Mouse (Mus musculus): Measurements from ENCODE around the gene Ppp6r3. TPM values are rescaled to one million over a fixed set of nuclear protein-coding genes. Genes with fewer than 3 reads are reported as not detected.
A peak's percentile ranks its signal among the peaks of the same experiment; 100 is the strongest.
"Not testable (repeated sequence)": the region's sequence is repeated elsewhere in the genome, so short reads cannot be mapped to it uniquely, and the experiment has no call there.

Ppp6r3 gene
- total RNA-seq (2022) = 10 to 100 TPM; 67.3 to 84.8 (median 74.2) TPM

- peak; percentile 98 for DNase-seq (ENCODE audit: low spot score)
Measured at GRCm38 (mm10) chr19:3575632-3576384, at the start of gene Ppp6r3. Gene Ppp6r3 (minus strand): TSS chr19:3575749.

GRCm38 (mm10) chr19:3625111-3625510, 49.6 kb upstream of the Ppp6r3 start:
- DNase-seq (ENCODE audit: low spot score) = no peak

GRCm38 (mm10) chr19:3623824-3624223, 48.3 kb upstream of the Ppp6r3 start:
- peak; percentile 63 for DNase-seq (ENCODE audit: low spot score)

- no peak for DNase-seq (ENCODE audit: low spot score)
Measured at GRCm38 (mm10) chr19:3623294-3623693, 47.7 kb upstream of the Ppp6r3 start.

GRCm38 (mm10) chr19:3620871-3621270, 45.3 kb upstream of the Ppp6r3 start:
- no peak for DNase-seq (ENCODE audit: low spot score)

- DNase-seq (ENCODE audit: low spot score) = no peak
Measured at GRCm38 (mm10) chr19:3619359-3619758, 43.8 kb upstream of the Ppp6r3 start.

GRCm38 (mm10) chr19:3613991-3614390, 38.4 kb upstream of the Ppp6r3 start:
- no peak for DNase-seq (ENCODE audit: low spot score)

- no peak for DNase-seq (ENCODE audit: low spot score)
Measured at GRCm38 (mm10) chr19:3612534-3613273, 37.2 kb upstream of the Ppp6r3 start.

GRCm38 (mm10) chr19:3611730-3612129, 36.2 kb upstream of the Ppp6r3 start:
- no peak for DNase-seq (ENCODE audit: low spot score)

- DNase-seq (ENCODE audit: low spot score) = no peak
Measured at GRCm38 (mm10) chr19:3610886-3611285, 35.3 kb upstream of the Ppp6r3 start.

GRCm38 (mm10) chr19:3609826-3610225, 34.3 kb upstream of the Ppp6r3 start:
- no peak for DNase-seq (ENCODE audit: low spot score)

- no peak for DNase-seq (ENCODE audit: low spot score)
Measured at GRCm38 (mm10) chr19:3594316-3594715, 18.8 kb upstream of the Ppp6r3 start.

GRCm38 (mm10) chr19:3593379-3594055, 18.0 kb upstream of the Ppp6r3 start:
- no peak for DNase-seq (ENCODE audit: low spot score)

- no peak for DNase-seq (ENCODE audit: low spot score)
Measured at GRCm38 (mm10) chr19:3589968-3590367, 14.4 kb upstream of the Ppp6r3 start.

GRCm38 (mm10) chr19:3589547-3589946, 14.0 kb upstream of the Ppp6r3 start:
- DNase-seq (ENCODE audit: low spot score) = no peak

- not testable (repeated sequence) for DNase-seq (ENCODE audit: low spot score)
Measured at GRCm38 (mm10) chr19:3587729-3588128, 12.2 kb upstream of the Ppp6r3 start.

- DNase-seq (ENCODE audit: low spot score) = no peak
Measured at GRCm38 (mm10) chr19:3586540-3586939, 11.0 kb upstream of the Ppp6r3 start.

GRCm38 (mm10) chr19:3586026-3586425, 10.5 kb upstream of the Ppp6r3 start:
- no peak for DNase-seq (ENCODE audit: low spot score)

- no peak for DNase-seq (ENCODE audit: low spot score)
Measured at GRCm38 (mm10) chr19:3581326-3581725, 5.8 kb upstream of the Ppp6r3 start.

- no peak for DNase-seq (ENCODE audit: low spot score)
Measured at GRCm38 (mm10) chr19:3577911-3578290, 2.4 kb upstream of the Ppp6r3 start.

GRCm38 (mm10) chr19:3577265-3577910, 1.8 kb upstream of the Ppp6r3 start:
- no peak for DNase-seq (ENCODE audit: low spot score)

Data from heart, adult 8-10 months (tissue).